Mouse (Mus musculus) neural tube, embryonic 14.5 days (tissue): ENCODE measurements around the gene Rpp25l. TPM values are rescaled to one million over a fixed set of nuclear protein-coding genes. Genes with fewer than 3 reads are reported as not detected.

Source experiments
- ATAC-seq: fragments of 200-750 bp; cut with Nextera tagmentation; 2 replicates; pipeline ENCODE4 v1.8.0; 2017; ENCODE audit warnings: low read depth, mild to moderate bottlenecking, moderate TSS enrichment, moderate library complexity
- H3K27ac ChIP-seq: fragments of 300-500 bp; sonication (generic); 2 replicates; pipeline ENCODE4 v1.5.1; 2014; ENCODE audit warnings: low read depth, mild to moderate bottlenecking, control low read depth, low read length, moderate library complexity, mixed read lengths
- H3K27me3 ChIP-seq: fragments of 300-500 bp; sonication (generic); 2 replicates; pipeline ENCODE4 v1.6.1; 2014; ENCODE audit warnings: low read length; ENCODE audit not compliant: control insufficient read depth, insufficient read depth
- H3K36me3 ChIP-seq: fragments of 300-500 bp; sonication (generic); 2 replicates; pipeline ENCODE4 v1.6.1; 2014; ENCODE audit warnings: low read length, mixed read lengths; ENCODE audit not compliant: control insufficient read depth, insufficient read depth
- H3K4me1 ChIP-seq: fragments of 300-500 bp; sonication (generic); 2 replicates; pipeline ENCODE4 v1.6.1; 2014; ENCODE audit warnings: low read length; ENCODE audit not compliant: control insufficient read depth, insufficient read depth
- H3K4me2 ChIP-seq: fragments of 300-500 bp; sonication (generic); 2 replicates; pipeline ENCODE4 v1.6.1; 2014; ENCODE audit warnings: mild to moderate bottlenecking, low read depth, low read length, control low read depth
- H3K4me3 ChIP-seq: fragments of 300-500 bp; sonication (generic); 2 replicates; pipeline ENCODE4 v1.5.1; 2014; ENCODE audit warnings: low read depth, low read length, control low read depth, mixed read lengths
- H3K9ac ChIP-seq: fragments of 300-500 bp; sonication (generic); replicated peaks from 2 replicates; pipeline ENCODE4 v1.6.1; 2014; ENCODE audit warnings: low read depth, mild to moderate bottlenecking, control low read depth, low read length, mixed read lengths
- H3K9me3 ChIP-seq: fragments of 300-500 bp; sonication (generic); 2 replicates; pipeline ENCODE4 v1.6.1; 2016; ENCODE audit warnings: low read length; ENCODE audit not compliant: control insufficient read depth
- WGBS: fragments of 180-500 bp; shearing (Covaris S2); extraction: QIAGEN DNeasy Blood & Tissue Kit; methylation state at CpG from one replicate; pipeline ENCODE4 v1.1.7; 2014; 5-methylcytosine and 5-hydroxymethylcytosine counted together
- polyA plus RNA-seq: library from polyadenylated mRNA; unstranded; fragments of >200 nt; fragmentation: Nextera tagmentation; extraction: Ambion mirVana; gene quantifications from 2 replicates; pipeline ENCODE4 v1.2.1, GENCODE M21; 2014

The Rpp25l gene
- polyA plus RNA-seq, 1 experiment from 2014 or later = 61.3 TPM

DNA sequence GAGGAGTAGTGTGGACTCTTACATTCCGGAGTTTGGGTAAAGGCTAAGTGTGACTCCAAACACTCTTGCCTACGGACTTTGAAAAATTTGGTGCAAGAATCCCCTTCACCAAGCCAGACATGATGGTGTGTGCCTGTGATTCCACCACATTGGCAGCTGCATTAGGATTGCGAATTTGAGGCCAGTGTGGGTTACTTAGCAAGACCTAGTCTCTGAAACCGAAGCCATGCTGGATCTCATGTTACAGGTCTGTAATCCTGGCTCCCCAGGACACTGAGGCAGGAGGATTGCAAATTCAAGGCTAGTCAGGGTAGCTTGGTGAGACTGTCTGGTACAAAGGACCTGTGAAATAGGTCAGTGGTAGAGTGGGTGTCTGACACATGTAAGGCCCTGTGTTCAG is 45.4 kb upstream of the Rpp25l start:
- H3K36me3 ChIP-seq = no peaks in the 10 kb centered on the region
- H3K27me3 ChIP-seq = no peaks in the 10 kb centered on the region
- 94% methylated on average over 4 of the region's 4 CpGs for WGBS
- no peak overlapping the region for H3K4me3 ChIP-seq
- H3K9me3 ChIP-seq = no peaks in the 10 kb centered on the region
- no peak overlapping the region for H3K27ac ChIP-seq
- no peak for ATAC-seq
- H3K9ac ChIP-seq = no peak overlapping the region
- H3K4me2 ChIP-seq = no peak overlapping the region
- H3K4me1 ChIP-seq = peaks cover 15% of the 10 kb centered on the region; the same call in 1 of the 2 replicates

GRCm38 (mm10) chr4:41758021-41758420 is 44.7 kb upstream of the Rpp25l start:
- Histone ChIP-seq H3K4me2 (no peak overlapping the region), H3K4me3 (no peak overlapping the region), H3K27ac (no peak overlapping the region), H3K27me3 (no peaks in the 10 kb centered on the region), H3K9me3 (no peaks in the 10 kb centered on the region), H3K4me1 (peaks cover 15% of the 10 kb centered on the region; the same call in 1 of the 2 replicates), H3K9ac (no peak overlapping the region), H3K36me3 (no peaks in the 10 kb centered on the region)
- ATAC-seq = no peak
- 86% methylated on average over 11 of the region's 11 CpGs for WGBS

- no peak for ATAC-seq
- WGBS = 94% methylated on average over 13 of the region's 13 CpGs
- H3K36me3 ChIP-seq = no peaks in the 10 kb centered on the region
- no peak overlapping the region for H3K4me3 ChIP-seq
- peaks cover 15% of the 10 kb centered on the region; the same call in 1 of the 2 replicates for H3K4me1 ChIP-seq
- no peak overlapping the region for H3K27ac ChIP-seq
- H3K4me2 ChIP-seq = no peak overlapping the region
- no peaks in the 10 kb centered on the region for H3K27me3 ChIP-seq
- no peaks in the 10 kb centered on the region for H3K9me3 ChIP-seq
- no peak overlapping the region for H3K9ac ChIP-seq
Measured at GRCm38 (mm10) chr4:41757321-41757720, 44.0 kb upstream of the Rpp25l start.

GRCm38 (mm10) chr4:41756440-41756839 is 43.1 kb upstream of the Rpp25l start:
- H3K9ac ChIP-seq = peak overlapping the region; percentile 76
- no peaks in the 10 kb centered on the region for H3K9me3 ChIP-seq
- H3K4me1 ChIP-seq = peaks cover 15% of the 10 kb centered on the region; the same call in 1 of the 2 replicates
- H3K4me2 ChIP-seq = peak overlapping the region; percentile 93
- H3K27ac ChIP-seq = 0 out of 2 replicates have a peak overlapping the region, but pooled peaks have one; percentile 72
- no peaks in the 10 kb centered on the region for H3K36me3 ChIP-seq
- 83% methylated on average over 8 of the region's 8 CpGs for WGBS
- H3K4me3 ChIP-seq = peak overlapping the region; percentile 76
- H3K27me3 ChIP-seq = no peaks in the 10 kb centered on the region
- ATAC-seq = no peak

GRCm38 (mm10) chr4:41755338-41756305 is 42.3 kb upstream of the Rpp25l start, which contains the start of gene Sigmar1:
Gene Sigmar1, minus strand, starts transcription at chr4:41756157.
- Histone ChIP-seq H3K4me1 (peaks cover 10% of the 10 kb centered on the region; the same call in 1 of the 2 replicates), H3K36me3 (no peaks in the 10 kb centered on the region), H3K27me3 (no peaks in the 10 kb centered on the region), H3K4me3 (peak within 1 kb of the TSS; percentile 76), H3K4me2 (peak within 1 kb of the TSS; percentile 93), H3K9ac (peak within 1 kb of the TSS; percentile 76), H3K9me3 (no peaks in the 10 kb centered on the region), H3K27ac (peak within 1 kb of the TSS; percentile 72)
- ATAC-seq = peak; percentile 82
- WGBS = under 1% methylated on average over 57 of the region's 57 CpGs

- Histone ChIP-seq H3K4me3 (peak within 1 kb of the TSS; percentile 76), H3K9me3 (no peaks in the 10 kb centered on the region), H3K36me3 (no peaks in the 10 kb centered on the region), H3K27me3 (no peaks in the 10 kb centered on the region), H3K27ac (peak within 1 kb of the TSS; percentile 72), H3K9ac (peak within 1 kb of the TSS; percentile 76), H3K4me1 (peaks cover 9% of the 10 kb centered on the region; the same call in 1 of the 2 replicates), H3K4me2 (peak within 1 kb of the TSS; percentile 93)
- ATAC-seq = peak; percentile 62
- WGBS = 13% methylated on average over 14 of the region's 14 CpGs
Measured at GRCm38 (mm10) chr4:41754797-41755337, 41.5 kb upstream of the Rpp25l start, which contains the start of gene Galt. Gene Galt, plus strand, starts transcription at chr4:41755228.

GRCm38 (mm10) chr4:41745021-41745420 is 31.7 kb upstream of the Rpp25l start:
- H3K27me3 ChIP-seq = no peaks in the 10 kb centered on the region
- no peak overlapping the region for H3K4me2 ChIP-seq
- H3K4me3 ChIP-seq = no peak overlapping the region
- 88% methylated on average over 1 of the region's 1 CpGs for WGBS
- H3K9me3 ChIP-seq = no peaks in the 10 kb centered on the region
- H3K9ac ChIP-seq = no peak overlapping the region
- peaks cover 6% of the 10 kb centered on the region for H3K4me1 ChIP-seq
- no peaks in the 10 kb centered on the region for H3K36me3 ChIP-seq
- no peak for ATAC-seq
- H3K27ac ChIP-seq = no peak overlapping the region

- Histone ChIP-seq H3K27me3 (no peaks in the 10 kb centered on the region), H3K4me3 (no peak overlapping the region), H3K4me1 (peaks cover 14% of the 10 kb centered on the region), H3K9ac (no peak overlapping the region), H3K36me3 (no peaks in the 10 kb centered on the region), H3K27ac (no peak overlapping the region), H3K9me3 (no peaks in the 10 kb centered on the region), H3K4me2 (no peak overlapping the region)
- ATAC-seq = no peak
- WGBS = 67% methylated on average over 2 of the region's 2 CpGs
Measured at GRCm38 (mm10) chr4:41744131-41744530, 30.8 kb upstream of the Rpp25l start.

- H3K4me3 ChIP-seq = peak overlapping the region; percentile 53
- peak; percentile 98 for ATAC-seq
- no peaks in the 10 kb centered on the region for H3K36me3 ChIP-seq
- H3K27ac ChIP-seq = peak overlapping the region; percentile 73
- WGBS = 0% methylated on average over 27 of the region's 27 CpGs
- H3K4me2 ChIP-seq = peak overlapping the region; percentile 83
- no peaks in the 10 kb centered on the region for H3K27me3 ChIP-seq
- H3K4me1 ChIP-seq = peaks cover 14% of the 10 kb centered on the region
- no peaks in the 10 kb centered on the region for H3K9me3 ChIP-seq
- peak overlapping the region; percentile 70 for H3K9ac ChIP-seq
Measured at GRCm38 (mm10) chr4:41741158-41741560, 27.8 kb upstream of the Rpp25l start.
